Mouse (Mus musculus): ENCODE results near the gene Rela.

Gene Rela

GRCm38 (mm10) chr19:5636571-5637041, 677 bp upstream of the Rela start:
- no peak for DNase-seq (ENCODE audit: low spot score)

GRCm38 (mm10) chr19:5638416-5639005, 1.2 kb downstream of the Rela start:
- DNase-seq (ENCODE audit: low spot score) = no peak

GRCm38 (mm10) chr19:5640339-5640738, 3.1 kb downstream of the Rela start:
- no peak for DNase-seq (ENCODE audit: low spot score)

GRCm38 (mm10) chr19:5641021-5641420, 3.7 kb downstream of the Rela start:
- DNase-seq (ENCODE audit: low spot score) = no peak

- DNase-seq (ENCODE audit: low spot score) = no peak
Measured at GRCm38 (mm10) chr19:5641641-5642040, 4.4 kb downstream of the Rela start.

GRCm38 (mm10) chr19:5645280-5645679, 8.0 kb downstream of the Rela start:
- no peak for DNase-seq (ENCODE audit: low spot score)

DNA sequence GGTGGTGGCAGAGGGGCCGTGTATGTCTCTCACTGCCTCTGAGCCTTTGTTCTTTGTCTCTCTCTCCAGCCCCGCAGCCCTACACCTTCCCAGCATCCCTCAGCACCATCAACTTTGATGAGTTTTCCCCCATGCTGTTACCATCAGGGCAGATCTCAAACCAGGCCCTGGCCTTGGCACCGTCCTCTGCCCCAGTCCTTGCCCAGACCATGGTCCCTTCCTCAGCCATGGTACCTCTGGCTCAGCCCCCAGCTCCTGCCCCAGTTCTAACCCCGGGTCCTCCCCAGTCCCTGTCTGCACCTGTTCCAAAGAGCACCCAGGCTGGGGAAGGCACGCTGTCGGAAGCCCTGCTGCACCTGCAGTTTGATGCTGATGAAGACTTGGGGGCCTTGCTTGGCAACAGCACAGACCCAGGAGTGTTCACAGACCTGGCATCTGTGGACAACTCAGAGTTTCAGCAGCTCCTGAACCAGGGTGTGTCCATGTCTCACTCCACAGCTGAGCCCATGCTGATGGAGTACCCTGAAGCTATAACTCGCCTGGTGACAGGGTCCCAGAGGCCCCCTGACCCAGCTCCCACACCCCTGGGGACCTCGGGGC, 9.5 kb downstream of the Rela start:
- no peak for DNase-seq (ENCODE audit: low spot score)

DNA sequence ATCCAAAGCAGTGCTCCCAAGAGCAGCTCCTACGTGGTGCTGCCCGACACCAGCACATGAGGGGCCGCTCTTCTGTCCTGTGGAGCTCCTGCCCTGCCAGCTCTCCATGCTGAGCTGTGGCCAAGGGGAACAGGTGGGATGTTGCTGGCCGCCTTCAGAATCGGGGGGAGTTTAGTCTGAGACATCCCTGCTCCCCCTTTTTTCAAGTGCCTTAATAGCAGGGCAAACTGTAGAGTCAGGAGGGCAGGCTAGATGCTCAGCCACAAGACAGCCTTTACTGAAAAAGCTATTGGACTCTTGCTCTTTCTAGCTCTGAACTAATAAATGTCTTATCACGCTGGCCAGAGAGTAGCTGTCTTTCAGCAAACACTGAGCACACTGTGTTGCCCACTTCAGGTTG, 10.5 kb downstream of the Rela start:
- DNase-seq (ENCODE audit: low spot score) = no peak

GRCm38 (mm10) chr19:5648401-5649297, 11.4 kb downstream of the Rela start:
- peak; percentile 67 for DNase-seq (ENCODE audit: low spot score)

DNA sequence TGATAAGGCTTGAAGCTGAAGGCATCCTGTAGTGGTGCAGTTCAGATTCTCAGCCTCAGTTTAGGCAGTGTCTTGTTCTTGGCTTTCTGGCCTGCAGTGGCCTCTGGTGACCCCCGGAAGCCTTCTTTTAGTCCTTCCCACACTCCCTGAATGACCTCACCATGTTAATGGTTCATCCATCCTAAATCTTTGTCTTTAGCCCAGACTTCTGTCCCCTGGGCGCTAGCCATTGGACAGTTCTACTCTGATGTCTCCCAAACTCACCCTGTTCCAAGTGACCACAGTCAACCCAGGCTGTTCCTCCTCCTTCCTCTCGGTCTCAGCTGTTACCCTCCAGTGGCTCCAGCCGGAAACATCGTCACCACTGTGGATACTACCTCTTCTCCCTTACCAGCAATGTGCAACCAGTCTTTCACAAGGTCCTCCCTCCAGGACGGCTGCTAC, 12.0 kb downstream of the Rela start:
- no peak for DNase-seq (ENCODE audit: low spot score)

DNA sequence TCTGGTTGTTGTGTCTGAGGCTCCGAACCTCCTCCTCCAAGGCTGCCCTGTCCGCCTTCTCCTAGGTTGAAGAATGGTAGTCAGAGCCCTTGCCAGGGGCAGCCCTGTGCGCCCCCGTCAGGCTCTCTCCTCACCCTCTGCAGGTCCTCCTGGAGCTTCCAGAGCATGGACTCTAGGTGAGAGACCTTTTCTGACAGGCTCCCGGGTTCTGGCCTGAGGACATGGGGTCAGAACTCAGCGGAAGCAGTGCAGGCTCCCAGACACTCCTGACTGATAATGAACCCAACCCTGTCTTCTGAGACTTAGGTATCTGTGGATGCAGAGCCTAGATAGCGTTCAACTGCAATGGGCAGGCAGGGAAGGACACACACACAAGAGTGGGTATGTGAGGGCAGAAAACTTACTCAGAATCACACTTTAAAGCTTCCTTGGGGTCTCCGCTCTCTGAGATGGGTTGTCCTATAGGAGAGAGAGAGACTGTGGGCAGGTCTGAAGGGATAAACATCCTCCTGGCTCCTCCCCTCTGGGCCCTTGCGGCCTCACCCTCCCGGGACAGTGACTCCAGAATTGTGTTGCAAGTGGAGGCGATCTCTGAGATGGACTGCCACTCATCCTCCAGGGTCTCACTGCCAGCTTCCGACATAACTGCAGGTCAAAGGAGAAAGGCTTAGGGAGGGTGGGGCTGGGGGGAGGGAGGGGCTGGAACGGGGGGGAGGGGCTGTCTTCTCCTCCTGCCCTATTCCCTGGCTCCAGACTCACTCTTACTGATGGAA, 14.4 kb downstream of the Rela start:
- DNase-seq (ENCODE audit: low spot score) = no peak

DNA sequence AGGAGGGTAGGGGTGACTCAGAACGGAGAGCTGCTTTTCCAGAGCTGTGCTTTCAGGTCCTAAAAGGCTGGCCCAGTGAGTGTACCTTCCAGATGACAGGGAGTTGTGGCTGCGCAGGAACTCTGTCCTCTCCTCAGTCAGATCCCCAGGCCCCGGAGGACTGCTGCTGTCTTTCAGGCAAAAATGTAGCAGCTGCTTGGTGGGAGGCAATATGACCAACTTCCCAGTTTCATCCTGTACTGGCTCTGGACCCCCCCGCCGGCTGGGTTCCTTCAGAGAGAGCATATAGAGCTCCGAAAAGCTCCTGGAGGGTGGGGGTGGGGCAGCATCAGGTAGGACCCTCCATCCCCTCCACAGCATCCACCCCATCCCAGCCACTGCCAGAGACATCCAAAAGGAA, 15.3 kb downstream of the Rela start:
- DNase-seq (ENCODE audit: low spot score) = no peak

- DNase-seq (ENCODE audit: low spot score) = no peak
Measured at GRCm38 (mm10) chr19:5653969-5654719, 16.9 kb downstream of the Rela start.

DNA sequence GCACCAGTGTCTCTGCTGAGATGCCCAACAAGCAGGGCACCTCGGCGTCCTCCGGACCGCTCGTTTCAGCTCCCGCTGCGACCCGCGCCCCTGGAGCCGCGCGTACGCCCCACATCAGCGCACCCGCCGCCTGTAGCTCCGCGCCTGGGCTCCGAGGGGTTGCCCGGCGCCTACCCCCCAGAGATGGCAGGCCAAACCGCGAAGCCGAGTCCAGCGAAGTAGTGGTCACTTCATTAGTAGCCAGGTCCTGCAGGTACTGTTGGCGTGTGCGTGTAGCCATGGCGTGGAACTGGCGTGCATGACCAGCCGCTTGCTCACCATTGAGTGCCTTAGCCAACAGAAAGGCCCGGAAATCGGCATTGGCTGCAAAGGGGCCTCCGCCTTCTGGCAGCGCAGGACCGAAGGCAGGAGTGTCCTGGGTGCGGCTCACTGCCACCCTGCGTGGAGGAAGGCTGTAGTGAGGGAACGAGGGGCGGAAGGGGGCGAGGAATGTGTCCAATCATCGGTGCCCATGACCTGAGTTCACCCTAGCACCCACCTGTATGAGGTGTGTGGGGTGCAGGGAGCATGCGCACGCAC, 17.5 kb downstream of the Rela start:
- no peak for DNase-seq (ENCODE audit: low spot score)

DNA sequence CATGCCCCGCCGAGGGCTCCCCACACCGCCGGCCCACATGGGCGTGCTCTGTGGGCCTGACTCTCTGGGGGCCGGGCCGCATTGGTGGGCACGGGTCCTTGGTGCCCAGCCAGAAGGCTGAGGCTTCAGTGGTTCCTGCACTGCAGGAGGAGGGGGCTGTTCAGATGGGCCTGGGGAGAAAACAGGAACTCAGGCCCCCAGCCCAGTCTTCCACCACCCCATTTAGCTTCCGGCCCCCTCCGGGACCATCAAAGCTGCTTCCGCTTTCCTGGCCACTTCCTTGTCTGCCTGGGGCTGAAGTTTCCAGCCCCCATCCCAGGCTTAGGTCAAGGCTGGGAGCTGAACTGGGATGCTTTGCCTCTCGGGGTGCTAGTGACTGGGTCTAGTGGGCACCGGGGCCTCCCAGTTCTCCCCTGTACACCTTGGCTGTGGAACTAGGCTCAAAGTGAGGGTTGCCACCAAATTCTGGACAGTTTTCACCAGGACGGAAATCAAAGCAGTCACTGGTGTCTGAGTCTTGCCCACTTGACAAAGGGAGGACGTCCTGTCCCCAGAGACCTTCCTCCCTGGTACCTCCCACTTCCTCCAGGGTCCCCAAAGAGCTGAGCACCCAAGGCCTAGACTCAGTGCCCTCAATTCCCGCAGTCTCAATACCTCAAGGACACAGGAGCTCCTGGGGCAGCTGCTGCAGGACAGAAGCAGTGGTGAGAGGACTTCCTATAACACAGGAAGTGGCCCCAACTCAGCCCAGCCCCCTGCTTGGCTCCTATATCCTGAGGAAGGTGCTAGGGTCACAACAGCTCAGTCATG, 23.9 kb downstream of the Rela start:
- no peak for DNase-seq (ENCODE audit: low spot score)

DNA sequence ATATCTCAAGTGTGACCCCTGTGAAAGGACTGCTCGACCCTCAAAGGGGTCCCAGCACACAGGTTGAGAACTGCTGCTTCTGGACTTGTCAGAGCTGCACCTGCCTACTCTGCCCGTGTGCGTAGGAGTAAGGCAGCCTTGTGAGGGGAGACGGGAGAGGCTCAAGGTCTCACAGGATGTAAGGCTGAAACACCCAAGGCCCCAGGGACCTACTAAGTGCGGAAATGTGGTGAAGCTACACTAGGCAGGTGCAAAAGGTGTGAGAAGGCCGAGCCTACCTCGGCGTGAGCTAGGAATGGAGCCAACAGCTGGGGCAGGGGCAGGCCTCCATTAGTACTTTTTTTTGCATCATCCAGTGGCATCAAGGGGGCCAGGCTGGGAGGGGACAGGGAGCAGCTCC, 25.0 kb downstream of the Rela start:
- DNase-seq (ENCODE audit: low spot score) = no peak

DNA sequence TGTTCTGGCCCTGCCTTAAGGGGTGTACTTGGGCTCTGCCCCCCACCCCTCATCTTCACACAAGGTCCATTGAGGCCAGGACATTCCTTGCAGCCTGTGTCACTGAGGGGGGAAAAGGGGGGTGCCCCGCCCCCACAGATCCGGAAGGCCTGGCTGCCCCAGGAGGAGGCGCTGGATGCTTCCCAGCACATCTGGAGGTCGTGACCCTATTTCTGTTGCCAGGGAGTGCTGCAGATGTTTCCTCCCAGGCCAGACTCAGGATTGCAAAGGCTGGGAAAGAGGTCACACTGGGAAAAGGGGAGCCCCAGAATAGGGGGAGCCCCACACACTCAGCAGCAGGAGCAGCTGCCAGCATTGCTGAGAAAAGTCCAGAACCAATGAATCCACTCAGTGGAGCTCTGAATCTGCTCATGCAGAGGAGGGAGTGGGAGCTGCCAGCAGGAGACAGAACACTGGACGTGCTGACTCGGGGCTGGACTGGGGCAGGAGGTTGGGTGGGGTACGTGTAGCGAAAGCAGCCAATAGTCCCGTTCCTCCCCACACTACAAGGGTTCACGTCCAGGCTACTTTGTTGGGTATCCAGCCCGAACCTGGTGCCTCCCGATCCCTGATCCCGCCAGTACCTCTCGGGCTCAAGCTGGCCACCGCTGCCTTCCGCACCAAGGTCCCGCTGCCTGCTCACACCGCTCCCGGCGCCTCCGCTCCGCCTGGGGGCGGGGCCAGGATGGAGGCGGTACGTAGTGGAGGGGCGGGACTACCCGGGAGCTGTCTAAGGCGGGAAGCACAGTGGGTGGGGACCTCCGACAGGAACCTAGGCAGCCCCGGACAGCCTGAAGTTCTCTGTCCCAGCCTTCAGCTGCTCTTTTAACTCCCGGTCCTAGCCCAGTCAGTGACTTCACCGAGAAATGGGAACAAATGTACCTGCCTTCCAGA, 26.0 kb downstream of the Rela start, which contains the start of gene Sipa1:
Gene Sipa1, minus strand, starts transcription at position 727 of the 933 bp plus-strand sequence.
- DNase-seq (ENCODE audit: low spot score) = peak; percentile 85

- no peak for DNase-seq (ENCODE audit: low spot score)
Measured at GRCm38 (mm10) chr19:5664669-5665257, 27.5 kb downstream of the Rela start.

GRCm38 (mm10) chr19:5665465-5665864, 28.2 kb downstream of the Rela start:
- no peak for DNase-seq (ENCODE audit: low spot score)
